Mouse (Mus musculus): ENCODE measurements around the gene Ubc. TPM values are rescaled to one million over a fixed set of nuclear protein-coding genes. Genes with fewer than 3 reads are reported as not detected.
A peak's percentile ranks its signal among the peaks of the same experiment; 100 is the strongest.
"Not testable (repeated sequence)": the region's sequence is repeated elsewhere in the genome, so short reads cannot be mapped to it uniquely, and the experiment has no call there.

The Ubc gene
- polyA plus RNA-seq, 1 experiment from 2014 or later, result 988 TPM

DNA sequence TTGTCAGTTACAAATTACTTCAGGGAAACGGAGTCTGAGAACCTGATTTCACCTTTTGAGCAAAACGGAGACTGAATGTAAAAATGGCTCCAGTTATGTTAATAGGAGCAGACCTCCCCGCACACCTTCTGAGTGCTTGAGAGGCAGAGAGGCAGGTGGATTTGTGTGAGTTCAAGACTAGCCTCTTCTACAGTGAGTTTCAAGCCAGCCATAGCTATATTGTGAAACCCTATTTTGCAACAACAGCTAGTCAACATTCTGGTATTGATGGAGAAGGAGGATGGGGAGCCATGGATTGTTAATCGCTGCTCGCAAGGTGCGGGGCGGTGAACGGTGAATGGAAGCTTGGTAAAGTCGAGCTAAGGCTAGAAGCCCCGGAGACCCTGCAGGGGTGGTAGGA, 12.5 kb upstream of the Ubc start:
- peaks cover 23% of the 10 kb centered on the region for H3K4me1 ChIP-seq
- H3K27me3 ChIP-seq (replicated peaks; ENCODE audit: low read depth, poor library complexity, severe bottlenecking), result peaks cover 22% of the 10 kb centered on the region
- peak overlapping the region; percentile 26 for H3K4me3 ChIP-seq
- no peak for DNase-seq (ENCODE audit: low spot score)
- H3K9me3 ChIP-seq, result no peaks in the 10 kb centered on the region
- no peak overlapping the region for H3K27ac ChIP-seq (replicated peaks)
- no peaks in the 10 kb centered on the region for H3K36me3 ChIP-seq (replicated peaks)
- WGBS, result 49% methylated on average over 10 of the region's 10 CpGs

DNA sequence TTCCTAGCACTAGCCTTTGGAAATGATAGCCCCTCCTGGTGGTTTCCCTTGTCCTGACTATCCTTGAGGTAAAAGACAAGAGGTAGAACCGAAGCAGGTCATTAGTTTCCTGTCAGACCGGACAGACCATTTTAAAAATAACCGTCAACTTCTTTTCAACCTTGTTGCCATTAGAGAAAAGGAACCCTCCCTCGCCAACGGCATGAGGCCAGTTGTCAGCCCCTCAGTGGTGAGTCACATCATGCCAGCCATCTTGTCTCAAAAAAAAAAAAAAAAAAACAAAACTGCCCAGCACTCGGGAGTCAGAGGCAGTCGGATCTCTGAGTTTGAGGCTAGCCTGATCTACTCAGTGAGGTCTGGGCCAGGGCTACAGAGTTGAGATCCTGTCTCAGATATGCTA, 10.9 kb upstream of the Ubc start:
- Histone ChIP-seq H3K4me1 (peaks cover 12% of the 10 kb centered on the region), H3K27ac (replicated peaks) (no peak overlapping the region), H3K36me3 (replicated peaks) (no peaks in the 10 kb centered on the region), H3K27me3 (replicated peaks; ENCODE audit: low read depth, poor library complexity, severe bottlenecking) (peaks cover 22% of the 10 kb centered on the region), H3K9me3 (no peaks in the 10 kb centered on the region), H3K4me3 (no peak overlapping the region)
- WGBS, result 58% methylated on average over 7 of the region's 7 CpGs
- DNase-seq (ENCODE audit: low spot score), result no peak

DNA sequence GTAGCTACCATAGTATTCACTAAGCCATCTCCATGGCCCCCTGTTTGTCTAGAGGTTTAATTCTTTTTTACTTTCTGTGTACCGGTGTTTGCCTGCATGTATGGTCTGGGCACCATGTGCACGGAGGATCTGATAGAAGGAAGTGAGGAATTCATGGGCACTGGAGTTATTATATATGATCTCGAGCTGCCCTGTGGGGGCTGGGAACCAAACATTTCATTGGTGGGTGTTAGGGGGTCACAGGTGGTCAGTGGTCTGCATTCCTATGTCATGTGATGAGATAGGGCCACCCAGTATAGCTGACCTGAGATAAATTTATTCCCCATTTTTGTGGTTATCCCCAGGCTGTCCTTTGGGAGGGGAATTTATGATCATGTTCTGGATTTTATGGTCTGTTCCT, 5.0 kb upstream of the Ubc start:
- H3K4me3 ChIP-seq, result peak overlapping the region; percentile 52
- 63% methylated on average over 3 of the region's 3 CpGs for WGBS
- H3K36me3 ChIP-seq (replicated peaks), result no peaks in the 10 kb centered on the region

DNA sequence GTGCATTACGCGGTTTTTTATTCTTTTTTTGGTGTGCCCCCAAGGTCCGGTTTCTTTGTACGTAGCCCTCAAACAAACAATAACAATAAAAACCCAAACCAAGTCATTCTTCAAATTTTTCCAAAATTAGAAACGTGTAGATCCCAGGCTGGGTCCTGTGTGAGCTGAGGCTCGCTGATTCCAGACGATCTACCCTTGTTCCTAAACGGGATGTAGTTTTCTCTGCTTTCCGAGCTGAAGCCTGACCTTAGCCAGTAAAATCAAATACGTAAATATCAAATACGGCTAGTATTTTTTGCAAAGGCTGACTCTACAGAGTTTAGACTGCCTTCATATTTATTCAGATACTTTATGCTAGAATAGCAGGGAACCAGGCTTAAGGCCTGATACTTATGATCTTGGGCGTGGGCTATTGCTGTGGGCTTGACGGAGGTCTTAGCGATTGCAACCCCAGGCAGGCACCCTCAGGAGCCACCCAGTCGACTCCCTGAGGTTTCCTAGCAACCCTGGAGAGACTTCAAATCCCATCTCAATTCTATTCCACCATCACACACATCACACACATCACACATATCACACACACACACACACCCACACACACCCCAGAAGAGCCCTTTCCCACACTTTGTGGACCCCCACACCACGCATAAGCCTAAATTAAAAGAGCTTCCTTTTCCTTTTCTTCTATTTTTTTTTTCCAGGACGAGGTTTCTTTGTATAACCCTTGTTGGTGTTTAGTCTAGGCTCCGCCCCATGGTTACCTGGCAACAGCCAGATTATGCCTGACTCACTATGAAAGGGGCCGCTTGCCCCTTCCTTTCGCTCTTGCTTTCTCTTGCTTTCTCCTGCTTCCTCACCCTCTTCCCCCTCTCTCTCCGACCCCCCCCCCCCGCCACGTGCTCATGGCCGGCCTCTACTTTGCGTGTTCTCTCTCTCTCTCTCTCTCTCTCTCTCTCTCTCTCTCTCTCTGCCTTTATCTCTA, 3.9 kb upstream of the Ubc start:
- DNase-seq (ENCODE audit: low spot score), result peak; percentile 92
- Histone ChIP-seq H3K4me1 (peaks cover 33% of the 10 kb centered on the region), H3K4me3 (peak overlapping the region; percentile 52), H3K36me3 (replicated peaks) (no peaks in the 10 kb centered on the region), H3K27ac (replicated peaks) (peak overlapping the region; percentile 98), H3K27me3 (replicated peaks; ENCODE audit: low read depth, poor library complexity, severe bottlenecking) (peaks cover 9% of the 10 kb centered on the region; the same call in 1 of the 2 replicates), H3K9me3 (no peaks in the 10 kb centered on the region)
- 14% methylated on average over 25 of the region's 25 CpGs for WGBS

More for the DNA sequence above, 5.0 kb upstream of the Ubc start:
- Histone ChIP-seq H3K4me1 (peaks cover 31% of the 10 kb centered on the region), H3K27ac (replicated peaks) (peak overlapping the region; percentile 98), H3K27me3 (replicated peaks; ENCODE audit: low read depth, poor library complexity, severe bottlenecking) (peaks cover 9% of the 10 kb centered on the region; the same call in 1 of the 2 replicates), H3K9me3 (no peaks in the 10 kb centered on the region)
- peak; percentile 35 for DNase-seq (ENCODE audit: low spot score)

DNA sequence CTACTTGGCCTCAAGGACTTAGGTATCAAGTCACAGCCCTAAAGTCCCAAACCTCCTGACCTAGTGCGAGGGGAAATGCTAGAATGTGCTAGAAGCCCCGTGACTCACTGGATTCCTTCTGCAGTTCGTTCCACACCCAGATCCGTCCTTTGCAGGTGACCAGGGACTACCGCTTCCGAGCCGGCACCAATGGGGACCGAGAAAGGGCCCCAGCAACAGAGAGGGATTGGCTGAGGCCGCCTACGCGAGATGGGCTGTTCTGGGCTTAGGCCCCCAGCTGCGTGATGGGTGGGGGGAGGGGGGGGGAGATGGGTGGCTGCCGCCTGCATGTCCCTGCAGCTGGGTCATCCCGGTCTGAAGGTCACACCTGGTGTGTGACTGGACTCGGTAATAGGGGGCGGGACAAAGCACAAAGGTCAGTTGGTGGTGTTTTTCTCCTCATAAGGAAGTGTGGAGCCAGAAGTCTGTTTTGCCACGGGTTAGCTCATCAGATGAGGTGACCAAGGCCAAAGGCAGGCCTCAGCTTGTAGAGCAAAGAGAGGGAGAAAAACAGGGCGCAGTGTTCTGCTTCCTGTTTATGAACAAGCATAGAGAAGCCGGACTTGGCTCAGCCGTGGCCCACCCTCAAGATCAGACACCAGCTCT, 3.1 kb upstream of the Ubc start:
- Histone ChIP-seq H3K9me3 (no peaks in the 10 kb centered on the region), H3K4me1 (peaks cover 39% of the 10 kb centered on the region), H3K27me3 (replicated peaks; ENCODE audit: low read depth, poor library complexity, severe bottlenecking) (0 out of 2 replicates have a peak, but pooled peaks cover 2% of the 10 kb centered on the region), H3K36me3 (replicated peaks) (peaks cover 7% of the 10 kb centered on the region), H3K27ac (replicated peaks) (peak overlapping the region; percentile 98), H3K4me3 (peak overlapping the region; percentile 52)
- DNase-seq (ENCODE audit: low spot score), result peak; percentile 96
- under 1% methylated on average over 20 of the region's 20 CpGs for WGBS

DNA sequence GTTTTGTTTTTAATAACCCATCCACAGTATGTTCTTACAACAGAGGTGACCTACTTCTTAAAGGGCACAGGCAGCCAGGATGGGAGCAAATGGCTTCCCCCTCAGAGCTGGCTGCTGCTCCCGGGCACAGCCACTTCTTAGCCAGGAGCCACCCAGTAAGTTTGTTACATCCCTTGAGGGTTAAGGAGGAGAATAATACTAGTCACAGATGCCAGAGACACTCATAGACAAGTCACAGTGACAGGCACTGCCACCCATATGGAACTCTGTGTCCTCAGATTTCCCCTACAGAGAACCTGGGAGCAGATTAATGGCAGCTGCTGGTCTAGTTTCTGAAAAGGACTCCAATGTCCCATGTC, 2.6 kb upstream of the Ubc start:
- no peak for DNase-seq (ENCODE audit: low spot score)
- peak overlapping the region; percentile 98 for H3K27ac ChIP-seq (replicated peaks)
- H3K27me3 ChIP-seq (replicated peaks; ENCODE audit: low read depth, poor library complexity, severe bottlenecking), result no peaks in the 10 kb centered on the region
- peaks cover 40% of the 10 kb centered on the region for H3K4me1 ChIP-seq
- H3K9me3 ChIP-seq, result no peaks in the 10 kb centered on the region
- 40% methylated on average over 1 of the region's 1 CpGs for WGBS
- H3K36me3 ChIP-seq (replicated peaks), result peaks cover 9% of the 10 kb centered on the region
- peak overlapping the region; percentile 52 for H3K4me3 ChIP-seq

DNA sequence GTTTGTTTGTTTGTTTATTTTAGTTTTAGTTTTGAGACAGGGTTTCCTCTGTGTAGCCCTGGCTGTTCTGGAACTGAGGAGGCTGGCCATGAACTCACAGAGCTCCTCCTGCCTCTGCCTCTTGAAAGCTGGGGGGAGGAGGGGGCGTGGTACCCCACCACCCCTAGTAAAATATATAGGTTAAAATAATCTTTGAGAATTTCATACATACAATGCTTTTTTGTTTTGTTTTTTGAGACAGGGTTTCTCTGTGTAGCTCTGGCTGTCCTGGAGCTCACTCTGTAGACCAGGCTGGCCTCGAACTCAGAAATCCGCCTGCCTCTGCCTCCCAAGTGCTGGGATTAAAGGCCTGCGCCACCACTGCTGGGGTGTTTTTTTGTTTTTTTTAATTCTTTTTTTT, 2.2 kb upstream of the Ubc start:
- Histone ChIP-seq H3K36me3 (replicated peaks) (peaks cover 11% of the 10 kb centered on the region), H3K4me1 (peaks cover 40% of the 10 kb centered on the region), H3K27ac (replicated peaks) (peak overlapping the region; percentile 98)
- not testable (repeated sequence) for DNase-seq (ENCODE audit: low spot score); H3K27me3 ChIP-seq (replicated peaks; ENCODE audit: low read depth, poor library complexity, severe bottlenecking); H3K9me3 ChIP-seq; H3K4me3 ChIP-seq
- 92% methylated on average over 4 of the region's 4 CpGs for WGBS

DNA sequence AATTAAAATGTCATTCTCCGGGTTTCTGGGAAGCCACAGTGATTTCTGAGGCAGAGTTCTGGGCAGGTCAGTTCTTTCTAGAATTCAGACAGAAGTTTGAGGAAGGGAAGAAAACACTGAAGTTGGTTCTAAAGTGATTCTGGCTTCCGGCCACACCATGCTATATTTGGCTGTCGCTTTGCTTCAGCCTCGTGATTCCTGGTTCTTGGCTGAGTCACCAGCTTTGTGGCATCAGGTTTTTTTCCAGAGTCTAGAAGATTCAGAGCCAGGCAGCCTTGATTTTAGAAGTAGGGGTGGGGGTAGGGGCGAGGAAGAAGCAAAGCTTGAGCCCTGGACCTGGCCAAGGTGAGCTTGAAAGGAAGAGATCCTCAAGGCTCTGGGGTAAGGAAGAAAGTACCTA, 1.6 kb upstream of the Ubc start:
- peak overlapping the region; percentile 40 for H3K27ac ChIP-seq (replicated peaks)
- 89% methylated on average over 5 of the region's 5 CpGs for WGBS
- peaks cover 40% of the 10 kb centered on the region for H3K4me1 ChIP-seq
- peaks cover 13% of the 10 kb centered on the region for H3K36me3 ChIP-seq (replicated peaks)
- no peak for DNase-seq (ENCODE audit: low spot score)
- H3K9me3 ChIP-seq, result no peaks in the 10 kb centered on the region
- no peaks in the 10 kb centered on the region for H3K27me3 ChIP-seq (replicated peaks; ENCODE audit: low read depth, poor library complexity, severe bottlenecking)
- H3K4me3 ChIP-seq, result no peak overlapping the region

DNA sequence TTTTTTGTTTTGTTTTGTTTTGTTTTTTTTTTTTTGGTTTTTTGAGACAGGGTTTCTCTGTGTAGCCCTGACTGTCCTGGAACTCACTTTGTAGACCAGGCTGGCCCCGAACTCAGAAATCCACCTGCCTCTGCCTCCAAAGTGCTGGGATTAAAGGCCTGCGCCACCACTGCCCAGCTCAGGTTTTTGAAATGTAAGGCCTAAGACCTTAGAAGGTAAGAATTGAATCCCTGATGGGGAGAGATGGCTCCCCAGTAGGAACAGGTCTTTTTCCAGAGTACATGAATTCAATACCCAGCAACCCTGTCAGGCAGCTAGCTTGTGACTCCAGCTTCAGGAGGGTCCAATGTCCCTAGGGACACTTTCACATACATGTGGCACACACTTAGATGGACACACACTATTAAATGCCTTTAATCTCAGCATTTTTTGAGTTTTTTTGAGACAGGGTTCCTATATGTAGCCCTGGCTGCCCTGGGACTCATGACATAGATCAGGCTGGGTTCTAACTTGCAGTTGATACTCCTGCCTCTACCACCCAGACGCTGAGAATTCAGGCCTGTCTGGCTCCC, 990 bp upstream of the Ubc start:
- Histone ChIP-seq H3K4me1 (peaks cover 40% of the 10 kb centered on the region), H3K9me3 (no peaks in the 10 kb centered on the region), H3K27ac (replicated peaks) (peak overlapping the region; percentile 54; the same call in 1 of the 2 replicates), H3K27me3 (replicated peaks; ENCODE audit: low read depth, poor library complexity, severe bottlenecking) (no peaks in the 10 kb centered on the region), H3K36me3 (replicated peaks) (peaks cover 14% of the 10 kb centered on the region), H3K4me3 (no peak overlapping the region)
- WGBS, result 91% methylated on average over 3 of the region's 3 CpGs
- no peak for DNase-seq (ENCODE audit: low spot score)

DNA sequence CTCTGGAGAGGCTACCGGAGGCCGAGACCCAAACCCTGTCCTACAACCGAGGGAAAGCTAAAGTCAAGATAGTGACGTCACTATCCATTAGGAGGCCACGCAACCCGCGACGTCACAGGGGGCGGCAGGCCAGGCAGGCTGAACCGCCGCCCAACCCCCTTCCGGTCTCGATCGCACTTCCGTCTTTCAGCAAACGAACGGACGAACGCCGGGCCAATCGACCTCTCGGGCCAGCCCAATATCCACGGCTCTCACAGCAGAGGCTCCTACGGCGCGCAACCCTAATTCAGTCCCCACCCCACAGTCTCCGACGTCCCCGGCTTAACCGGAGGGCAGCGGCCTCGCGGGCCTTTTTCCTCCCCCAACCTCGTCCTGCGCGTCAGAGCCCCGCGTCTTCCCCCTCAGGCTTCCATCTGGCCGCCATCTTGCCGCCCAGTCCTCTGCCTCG, 847 bp downstream of the Ubc start, which contains the start of gene Gm10382:
Gene Gm10382 (plus strand): TSS at position 192 of the 448 bp plus-strand sequence.
- under 1% methylated on average over 41 of the region's 41 CpGs for WGBS
- DNase-seq (ENCODE audit: low spot score), result peak; percentile 87
- Histone ChIP-seq H3K9me3 (no peaks in the 10 kb centered on the region), H3K4me3 (peak within 1 kb of the TSS; percentile 99), H3K36me3 (replicated peaks) (peaks cover 32% of the 10 kb centered on the region), H3K27ac (replicated peaks) (peak within 1 kb of the TSS; percentile 99), H3K27me3 (replicated peaks; ENCODE audit: low read depth, poor library complexity, severe bottlenecking) (no peaks in the 10 kb centered on the region), H3K4me1 (peaks cover 28% of the 10 kb centered on the region)

DNA sequence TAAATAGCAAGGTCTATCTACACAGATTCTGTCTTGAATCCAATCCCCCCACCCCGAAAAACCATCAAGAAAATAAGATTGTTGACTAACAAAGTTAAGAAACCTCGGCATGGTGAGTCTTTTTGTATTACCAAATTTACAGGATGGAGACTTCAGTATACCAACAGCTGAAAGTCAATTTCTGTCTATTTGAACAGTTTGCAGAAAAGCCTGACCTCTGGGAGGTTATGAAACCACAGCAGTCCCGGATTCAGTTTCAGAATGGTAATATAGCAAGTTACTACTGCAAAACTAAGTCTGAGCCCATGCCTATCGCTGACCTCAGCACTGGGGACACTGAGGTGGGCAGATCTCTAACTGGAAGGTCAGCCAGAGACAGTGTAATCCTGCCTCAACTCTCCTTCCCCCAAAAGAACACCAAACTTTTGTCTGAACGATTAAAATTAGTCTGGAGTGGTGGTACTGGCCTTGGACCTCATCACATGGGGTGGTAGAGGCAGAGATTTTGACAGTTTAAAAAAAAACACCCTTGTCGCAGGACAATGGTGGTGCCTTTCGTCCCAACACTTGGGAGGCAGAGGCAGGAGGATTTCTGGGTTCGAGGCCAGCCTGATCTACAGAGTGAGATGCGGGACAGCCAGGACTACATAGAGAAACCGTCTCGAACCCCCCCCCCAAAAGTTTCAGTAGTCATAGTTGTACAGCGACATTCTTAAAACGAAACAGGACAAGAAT, 1.5 kb downstream of the Ubc start:
- Histone ChIP-seq H3K4me3 (peak overlapping the region; percentile 99), H3K36me3 (replicated peaks) (peaks cover 38% of the 10 kb centered on the region), H3K27ac (replicated peaks) (peak overlapping the region; percentile 99), H3K4me1 (peaks cover 21% of the 10 kb centered on the region), H3K9me3 (no peaks in the 10 kb centered on the region), H3K27me3 (replicated peaks; ENCODE audit: low read depth, poor library complexity, severe bottlenecking) (no peaks in the 10 kb centered on the region)
- 32% methylated on average over 13 of the region's 13 CpGs for WGBS
- DNase-seq (ENCODE audit: low spot score), result no peak

DNA sequence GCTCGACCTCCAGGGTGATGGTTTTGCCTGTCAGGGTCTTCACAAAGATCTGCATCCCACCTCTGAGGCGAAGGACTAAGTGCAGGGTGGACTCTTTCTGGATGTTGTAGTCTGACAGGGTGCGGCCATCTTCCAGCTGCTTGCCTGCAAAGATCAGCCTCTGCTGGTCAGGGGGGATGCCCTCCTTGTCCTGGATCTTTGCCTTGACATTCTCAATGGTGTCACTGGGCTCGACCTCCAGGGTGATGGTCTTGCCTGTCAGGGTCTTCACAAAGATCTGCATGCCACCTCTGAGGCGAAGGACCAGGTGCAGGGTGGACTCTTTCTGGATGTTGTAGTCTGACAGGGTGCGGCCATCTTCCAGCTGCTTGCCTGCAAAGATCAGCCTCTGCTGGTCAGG, 2.7 kb downstream of the Ubc start:
- 93% methylated on average over 5 of the region's 6 CpGs for WGBS
- DNase-seq (ENCODE audit: low spot score); H3K27ac ChIP-seq (replicated peaks); H3K4me3 ChIP-seq; H3K27me3 ChIP-seq (replicated peaks; ENCODE audit: low read depth, poor library complexity, severe bottlenecking); H3K9me3 ChIP-seq: not testable (repeated sequence)
- Histone ChIP-seq H3K4me1 (peaks cover 10% of the 10 kb centered on the region), H3K36me3 (replicated peaks) (peaks cover 44% of the 10 kb centered on the region)

Measured in embryonic facial prominence, embryonic 10.5 days (tissue).